Mouse (Mus musculus): ENCODE measurements around the gene Krt82. TPM values are rescaled to one million over a fixed set of nuclear protein-coding genes. Genes with fewer than 3 reads are reported as not detected.

Gene Krt82
- total RNA-seq, 4 experiments from 2014 or later = not detected

- no peak for DNase-seq
These were observed 42.2 kb downstream of the Krt82 start for GRCm38 (mm10) chr15:101508247-101508646.

GRCm38 (mm10) chr15:101506896-101507758, 43.3 kb downstream of the Krt82 start:
- DNase-seq = no peak

DNA sequence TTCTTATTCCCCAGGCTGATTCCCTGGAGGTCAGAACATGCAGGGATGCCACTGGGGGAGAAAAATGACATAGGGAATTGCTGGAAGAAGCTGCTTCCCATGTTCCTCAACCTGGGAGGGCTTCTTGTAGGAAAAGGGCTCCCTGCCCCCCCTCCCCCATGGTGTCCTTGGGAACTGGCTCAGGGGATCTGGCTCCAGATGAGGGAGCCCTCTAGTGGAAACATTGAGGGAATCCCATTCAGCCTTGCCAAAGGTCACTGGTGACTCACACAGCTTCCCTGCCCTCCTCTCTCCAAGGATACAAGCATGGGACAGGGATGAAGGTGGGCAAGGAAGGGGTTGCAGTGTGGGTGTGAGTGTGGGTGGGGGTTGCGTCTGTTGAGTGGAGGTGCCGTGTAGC, 53.3 kb downstream of the Krt82 start:
- peak; percentile 77 for DNase-seq

DNA sequence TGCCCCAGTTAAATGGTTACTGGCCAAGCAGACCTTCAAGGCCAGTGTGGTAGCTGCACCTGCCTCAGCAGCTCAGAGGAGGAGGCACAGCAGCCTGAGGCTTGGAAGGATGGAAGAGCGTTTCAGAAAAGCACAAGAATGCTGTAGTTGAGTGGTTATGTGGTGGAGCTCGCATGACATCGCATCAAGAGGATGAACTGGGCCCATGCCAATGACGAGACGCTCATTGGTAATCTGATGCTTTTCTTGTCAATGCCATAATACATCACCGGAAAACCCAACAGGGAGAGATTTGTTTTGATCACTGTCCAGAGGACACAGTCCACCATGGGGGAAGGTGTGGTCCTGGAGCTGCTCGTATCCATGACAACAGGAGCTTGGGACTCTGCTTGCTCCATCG, 55.2 kb downstream of the Krt82 start:
- DNase-seq = no peak

DNA sequence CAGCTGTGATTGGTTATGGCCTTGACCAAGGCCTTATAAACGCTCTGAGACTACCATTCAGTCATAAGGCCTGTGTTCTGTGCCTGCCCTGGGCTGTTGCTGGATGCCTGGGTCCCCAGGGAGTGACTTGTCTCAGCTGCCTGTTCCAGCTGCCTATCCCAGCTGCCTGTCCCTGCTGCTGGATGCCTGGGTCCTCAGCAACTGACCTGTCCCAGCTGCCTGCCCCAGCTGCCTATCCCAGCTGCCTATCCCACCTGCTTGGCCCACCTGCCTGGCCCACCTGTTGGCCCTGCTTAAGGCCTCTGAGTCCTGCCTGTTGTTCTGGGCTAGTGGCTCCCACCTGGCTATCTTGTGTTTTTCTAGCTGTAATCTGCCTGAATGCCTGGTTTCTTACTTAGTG, 56.3 kb downstream of the Krt82 start:
- DNase-seq = no peak

GRCm38 (mm10) chr15:101493713-101494112, 56.8 kb downstream of the Krt82 start:
- DNase-seq = no peak

GRCm38 (mm10) chr15:101492718-101493117, 57.7 kb downstream of the Krt82 start:
- no peak for DNase-seq

GRCm38 (mm10) chr15:101491431-101491830, 59.0 kb downstream of the Krt82 start, which contains the start of gene Krt83:
Gene Krt83, minus strand, starts transcription at chr15:101491512.
- DNase-seq = no peak

Small RNAs within 50 kb of the gene (microRNA-seq; reads per million reads assigned to microRNA genes)
- 0 reads per million in 2 experiments for gene Gm44393
- 0 reads per million in 2 experiments for gene Gm44460

Other genes starting within 250 kb of the Krt82 start
- gene Krt80, start 180.5 kb downstream of the Krt82 start, total RNA-seq (2022) = 1 to 10 TPM; 7.0 to 9.8 (median 8.1) TPM
- 1 to 10 TPM; 1.1 to 3.2 (median 1.5) TPM for gene Krt7, start 139.6 kb downstream of the Krt82 start, total RNA-seq (2022)
- gene Krt87, start 111.9 kb downstream of the Krt82 start, total RNA-seq (2022) = under 1 TPM in 1 of 4 experiments, not detected in 3; 0.17 TPM
- gene Krt88, start 102.9 kb downstream of the Krt82 start, total RNA-seq (2022) = not detected
- not detected for gene Krt81, start 86.9 kb downstream of the Krt82 start, total RNA-seq (2022)
- gene Krt86, start 77.2 kb downstream of the Krt82 start, total RNA-seq (2022) = not detected
- gene Krt83, start 59.2 kb downstream of the Krt82 start, total RNA-seq (2022) = not detected
- not detected for gene Gm49425, start 33.4 kb downstream of the Krt82 start, total RNA-seq (2022)
- not detected for gene Krt84, start 17.8 kb downstream of the Krt82 start, total RNA-seq (2022)
- not detected for gene Krt90, start 12.3 kb upstream of the Krt82 start, total RNA-seq (2022)
- not detected for gene Krt75, start 23.2 kb upstream of the Krt82 start, total RNA-seq (2022)
- gene Gm5414, start 77.5 kb upstream of the Krt82 start, total RNA-seq (2022) = not detected
- not detected for gene Gm5478, start 96.7 kb upstream of the Krt82 start, total RNA-seq (2022)
- gene Krt6b, start 129.6 kb upstream of the Krt82 start, total RNA-seq (2022) = not detected
- not detected for gene Krt6a, start 143.6 kb upstream of the Krt82 start, total RNA-seq (2022)
- not detected for gene Krt5, start 162.2 kb upstream of the Krt82 start, total RNA-seq (2022)
- not detected for gene Krt71, start 192.4 kb upstream of the Krt82 start, total RNA-seq (2022)
- not detected for gene Krt72, start 235.8 kb upstream of the Krt82 start, total RNA-seq (2022)